Mouse (Mus musculus): ENCODE measurements around the gene St7.

GRCm38 (mm10) chr6:17871831-17872372 is 179.2 kb downstream of the St7 start:
- TF ChIP-seq POLR2A (IDR thresholded peaks at IDR 0.05; ENCODE audit: insufficient read length, low read depth) (no peak), E2F4 (IDR thresholded peaks at IDR 0.05; ENCODE audit: insufficient read depth) (no peak), POLR2AphosphoS2 (IDR thresholded peaks at IDR 0.05; ENCODE audit: insufficient read length, low read depth) (no peak), SRF (IDR thresholded peaks at IDR 0.05; ENCODE audit: control insufficient read depth, insufficient read length, low read depth) (no peak), MAX (IDR thresholded peaks at IDR 0.05; ENCODE audit: low read depth) (no peak), TCF12 (IDR thresholded peaks at IDR 0.05; ENCODE audit: insufficient read depth, poor library complexity, severe bottlenecking) (no peak), MYOD1 (IDR thresholded peaks at IDR 0.05; ENCODE audit: control insufficient read depth in 1 of 3, insufficient read length in 2 of 3, low read depth in 2 of 3) (no peak), USF1 (IDR thresholded peaks at IDR 0.05; ENCODE audit: low read depth) (no peak)
